Mouse (Mus musculus) adrenal gland, adult 8-10 months (tissue): ENCODE results near the gene Sirt3. TPM values are rescaled to one million over a fixed set of nuclear protein-coding genes. Genes with fewer than 3 reads are reported as not detected.

ENCODE experiments used
- total RNA-seq, 4 experiments: library from RNA; stranded (reverse); gene quantifications; 2 replicates each; pipeline ENCODE4 v1.2.4; 2022

The Sirt3 gene
- total RNA-seq, 4 experiments from 2014 or later: 33.4 to 48.7 (median 41.0) TPM

Other genes with a start within 250 kb of the Sirt3 start
- not detected for gene Olfr53, start 235.9 kb downstream of the Sirt3 start, total RNA-seq
- gene Olfr539, start 222.4 kb downstream of the Sirt3 start, total RNA-seq: under 1 TPM; 0.03 TPM
- not detected for gene Olfr45, start 200.4 kb downstream of the Sirt3 start, total RNA-seq
- gene Olfr541, start 185.0 kb downstream of the Sirt3 start, total RNA-seq: not detected
- gene Cyp2e1, start 118.6 kb downstream of the Sirt3 start, total RNA-seq: 100 to 1,000 TPM in 3 of 4 experiments, 10 to 100 TPM in 1; 87.7 to 302 (median 204) TPM
- gene Syce1, start 94.5 kb downstream of the Sirt3 start, total RNA-seq: not detected
- gene Zfp941, start 60.1 kb downstream of the Sirt3 start, total RNA-seq: 1 to 10 TPM; 3.8 to 8.6 (median 5.7) TPM
- 1 to 10 TPM in 2 of 4 experiments, under 1 TPM in 1, not detected in 1; 0.73 to 1.8 (median 1.0) TPM for gene Urah, start 47.3 kb downstream of the Sirt3 start, total RNA-seq
- gene Scgb1c1, start 36.8 kb downstream of the Sirt3 start, total RNA-seq: not detected
- gene Odf3, start 34.5 kb downstream of the Sirt3 start, total RNA-seq: 1 to 10 TPM in 2 of 4 experiments, under 1 TPM in 1, not detected in 1; 0.23 to 1.3 (median 1.2) TPM
- 1 to 10 TPM in 2 of 4 experiments, not detected in 2; 1.0 to 1.2 TPM for gene Gm45785, start 26.0 kb downstream of the Sirt3 start, total RNA-seq
- gene Ric8a, start 25.4 kb downstream of the Sirt3 start, total RNA-seq: 10 to 100 TPM; 59.8 to 87.7 (median 75.9) TPM
- gene Bet1l, start 24.7 kb downstream of the Sirt3 start, total RNA-seq: 10 to 100 TPM; 37.7 to 53.3 (median 46.1) TPM
- gene Psmd13, start 341 bp downstream of the Sirt3 start, total RNA-seq: 100 to 1,000 TPM; 113 to 125 (median 116) TPM
- gene Cox8b, start 18.1 kb upstream of the Sirt3 start, total RNA-seq: 100 to 1,000 TPM in 3 of 4 experiments, 10 to 100 TPM in 1; 73.2 to 522 (median 364) TPM
- gene Nlrp6, start 38.6 kb upstream of the Sirt3 start, total RNA-seq: 1 to 10 TPM; 1.4 to 4.0 (median 2.9) TPM
- gene Pgghg, start 59.1 kb upstream of the Sirt3 start, total RNA-seq: 10 to 100 TPM; 37.1 to 69.0 (median 52.9) TPM
- gene Ifitm5, start 68.0 kb upstream of the Sirt3 start, total RNA-seq: 1 to 10 TPM; 1.1 to 2.7 (median 1.9) TPM
- gene Gm45717, start 73.6 kb upstream of the Sirt3 start, total RNA-seq: not detected
- 100 to 1,000 TPM; 431 to 671 (median 563) TPM for gene Ifitm2, start 73.7 kb upstream of the Sirt3 start, total RNA-seq
- gene Ifitm1, start 84.9 kb upstream of the Sirt3 start, total RNA-seq: 10 to 100 TPM; 10.6 to 14.0 (median 13.4) TPM
- gene Ifitm3, start 128.5 kb upstream of the Sirt3 start, total RNA-seq: 100 to 1,000 TPM; 105 to 128 (median 116) TPM
- 1 to 10 TPM in 2 of 4 experiments, under 1 TPM in 1, not detected in 1; 0.81 to 1.5 (median 1.2) TPM for gene Ifitm6, start 135.6 kb upstream of the Sirt3 start, total RNA-seq
- gene Gm17387, start 146.8 kb upstream of the Sirt3 start, total RNA-seq: not detected
- gene B4galnt4, start 178.8 kb upstream of the Sirt3 start, total RNA-seq: 1 to 10 TPM; 2.0 to 6.1 (median 2.7) TPM
- gene Pkp3, start 195.9 kb upstream of the Sirt3 start, total RNA-seq: 1 to 10 TPM; 1.6 to 3.1 (median 2.1) TPM
- gene Sigirr, start 218.3 kb upstream of the Sirt3 start, total RNA-seq: 1 to 10 TPM; 4.2 to 5.8 (median 4.8) TPM
- gene Ano9, start 235.5 kb upstream of the Sirt3 start, total RNA-seq: under 1 TPM in 1 of 4 experiments, not detected in 3; 0.21 TPM
- gene Ptdss2, start 240.1 kb upstream of the Sirt3 start, total RNA-seq: 10 to 100 TPM; 36.4 to 46.7 (median 43.0) TPM